Mouse (Mus musculus) heart, embryonic 12.5 days (tissue): ENCODE data around the gene Vapa. TPM values are rescaled to one million over a fixed set of nuclear protein-coding genes. Genes with fewer than 3 reads are reported as not detected.

Experiments
- ATAC-seq: fragments of 200-750 bp; cut with Nextera tagmentation; 2 replicates; pipeline ENCODE4 v1.8.0; 2017; ENCODE audit warnings: moderate TSS enrichment, moderate library complexity; ENCODE audit not compliant: insufficient number of reproducible peaks, low FRiP score
- H3K27ac ChIP-seq: fragments of 300-500 bp; sonication (generic); 2 replicates; pipeline ENCODE4 v1.5.1; 2016; ENCODE audit warnings: mild to moderate bottlenecking, moderate library complexity; ENCODE audit not compliant: poor library complexity, severe bottlenecking
- H3K27me3 ChIP-seq: fragments of 300-500 bp; sonication (generic); replicated peaks from 2 replicates; pipeline ENCODE4 v1.6.1; 2016; ENCODE audit warnings: mild to moderate bottlenecking, moderate library complexity
- H3K36me3 ChIP-seq: fragments of 300-500 bp; sonication (generic); 2 replicates; pipeline ENCODE4 v1.6.1; 2016; ENCODE audit warnings: mild to moderate bottlenecking, moderate library complexity
- H3K4me1 ChIP-seq: fragments of 300-500 bp; sonication (generic); replicated peaks from 2 replicates; pipeline ENCODE4 v1.6.1; 2016; ENCODE audit warnings: mild to moderate bottlenecking
- H3K4me2 ChIP-seq: fragments of 300-500 bp; sonication (generic); 2 replicates; pipeline ENCODE4 v1.6.1; 2016; ENCODE audit warnings: mild to moderate bottlenecking, moderate library complexity
- H3K4me3 ChIP-seq: fragments of 300-500 bp; sonication (generic); 2 replicates; pipeline ENCODE4 v1.5.1; 2016; ENCODE audit warnings: mild to moderate bottlenecking
- H3K9ac ChIP-seq: fragments of 300-500 bp; sonication (generic); 2 replicates; pipeline ENCODE4 v1.6.1; 2016; ENCODE audit warnings: mild to moderate bottlenecking, moderate library complexity
- H3K9me3 ChIP-seq: fragments of 300-500 bp; sonication (generic); replicated peaks from 2 replicates; pipeline ENCODE4 v1.6.1; 2016; ENCODE audit warnings: mild to moderate bottlenecking, moderate library complexity
- WGBS: fragments of 180-500 bp; shearing (Covaris S2); methylation state at CpG from one replicate; pipeline ENCODE4 v1.1.7; 2016; 5-methylcytosine and 5-hydroxymethylcytosine counted together
- polyA plus RNA-seq: library from polyadenylated mRNA; unstranded; fragments of >200 nt; fragmentation: Nextera tagmentation; extraction: Ambion mirVana; gene quantifications from 2 replicates; pipeline ENCODE4 v1.2.1, GENCODE M21; 2016

The Vapa gene
- polyA plus RNA-seq, 1 experiment from 2014 or later: 186 TPM

GRCm38 (mm10) chr17:65604892-65605291 lies 8.5 kb downstream of the Vapa start:
- Histone ChIP-seq H3K27ac (no peak overlapping the region), H3K9ac (no peak overlapping the region), H3K4me3 (no peak overlapping the region), H3K9me3 (no peaks in the 10 kb centered on the region), H3K27me3 (no peaks in the 10 kb centered on the region), H3K4me2 (no peak overlapping the region), H3K36me3 (no peaks in the 10 kb centered on the region), H3K4me1 (peaks cover 52% of the 10 kb centered on the region)
- ATAC-seq: no peak

GRCm38 (mm10) chr17:65604315-65604714 lies 9.0 kb downstream of the Vapa start:
- H3K36me3 ChIP-seq: no peaks in the 10 kb centered on the region
- peaks cover 46% of the 10 kb centered on the region for H3K4me1 ChIP-seq
- H3K27me3 ChIP-seq: no peaks in the 10 kb centered on the region
- no peaks in the 10 kb centered on the region for H3K9me3 ChIP-seq
- no peak overlapping the region for H3K4me3 ChIP-seq
- no peak overlapping the region for H3K4me2 ChIP-seq
- ATAC-seq: no peak
- H3K27ac ChIP-seq: 0 out of 2 replicates have a peak overlapping the region, but pooled peaks have one; percentile 1
- H3K9ac ChIP-seq: no peak overlapping the region

GRCm38 (mm10) chr17:65597857-65598486 lies 15.4 kb downstream of the Vapa start:
- H3K9ac ChIP-seq: no peak overlapping the region

GRCm38 (mm10) chr17:65594687-65595086 lies 18.7 kb downstream of the Vapa start:
- H3K4me2 ChIP-seq: no peak overlapping the region
- H3K36me3 ChIP-seq: peaks cover 12% of the 10 kb centered on the region
- H3K27ac ChIP-seq: no peak overlapping the region
- peaks cover 13% of the 10 kb centered on the region for H3K4me1 ChIP-seq
- no peak for ATAC-seq
- no peak overlapping the region for H3K9ac ChIP-seq
- H3K27me3 ChIP-seq: no peaks in the 10 kb centered on the region
- 91% methylated on average over 8 of the region's 8 CpGs for WGBS
- no peak overlapping the region for H3K4me3 ChIP-seq
- H3K9me3 ChIP-seq: no peaks in the 10 kb centered on the region

More at GRCm38 (mm10) chr17:65597857-65598486, 15.4 kb downstream of the Vapa start:
- ATAC-seq: no peak
- Histone ChIP-seq H3K27me3 (no peaks in the 10 kb centered on the region), H3K4me2 (peak overlapping the region; percentile 18; the same call in 1 of the 2 replicates), H3K9me3 (no peaks in the 10 kb centered on the region), H3K27ac (peak overlapping the region; percentile 12; the same call in 1 of the 2 replicates), H3K4me3 (no peak overlapping the region), H3K36me3 (peaks cover 1% of the 10 kb centered on the region), H3K4me1 (peaks cover 18% of the 10 kb centered on the region)
- whole genome bisulfite sequencing: 53% methylated on average over 3 of the region's 3 CpGs

- Histone ChIP-seq H3K27ac (peak overlapping the region; percentile 56; the same call in 1 of the 2 replicates), H3K4me3 (no peak overlapping the region), H3K36me3 (peaks cover 20% of the 10 kb centered on the region), H3K9me3 (no peaks in the 10 kb centered on the region), H3K4me2 (no peak overlapping the region), H3K27me3 (no peaks in the 10 kb centered on the region), H3K4me1 (peaks cover 6% of the 10 kb centered on the region), H3K9ac (no peak overlapping the region)
- no peak for ATAC-seq
- 52% methylated on average over 3 of the region's 3 CpGs for WGBS
Measured at GRCm38 (mm10) chr17:65586892-65587291, 26.5 kb downstream of the Vapa start.

- Histone ChIP-seq H3K9ac (no peak overlapping the region), H3K4me2 (no peak overlapping the region), H3K9me3 (no peaks in the 10 kb centered on the region), H3K27ac (no peak overlapping the region), H3K4me3 (no peak overlapping the region), H3K36me3 (peaks cover 38% of the 10 kb centered on the region), H3K27me3 (no peaks in the 10 kb centered on the region), H3K4me1 (peaks cover under 1% of the 10 kb centered on the region; the same call in 1 of the 2 replicates)
- 92% methylated on average over 5 of the region's 5 CpGs for WGBS
- no peak for ATAC-seq
Measured at GRCm38 (mm10) chr17:65581440-65581839, 31.9 kb downstream of the Vapa start.

- 96% methylated on average over 7 of the region's 7 CpGs for WGBS
- Histone ChIP-seq H3K9ac (no peak overlapping the region), H3K36me3 (peaks cover 35% of the 10 kb centered on the region), H3K4me1 (peaks cover 5% of the 10 kb centered on the region; the same call in 1 of the 2 replicates), H3K9me3 (no peaks in the 10 kb centered on the region), H3K4me3 (no peak overlapping the region), H3K27me3 (no peaks in the 10 kb centered on the region), H3K27ac (no peak overlapping the region), H3K4me2 (no peak overlapping the region)
- no peak for ATAC-seq
Measured at GRCm38 (mm10) chr17:65579766-65580165, 33.6 kb downstream of the Vapa start.

- Histone ChIP-seq H3K4me1 (peaks cover 27% of the 10 kb centered on the region), H3K27me3 (no peaks in the 10 kb centered on the region), H3K4me2 (no peak overlapping the region), H3K27ac (no peak overlapping the region), H3K9me3 (no peaks in the 10 kb centered on the region), H3K9ac (no peak overlapping the region), H3K36me3 (peaks cover 21% of the 10 kb centered on the region), H3K4me3 (no peak overlapping the region)
- ATAC-seq: 0 out of 2 replicates have a peak, but pooled peaks have one; percentile 28
- 77% methylated on average over 1 of the region's 1 CpGs for WGBS
Measured at GRCm38 (mm10) chr17:65575339-65575738, 38.0 kb downstream of the Vapa start.

GRCm38 (mm10) chr17:65574850-65575249 lies 38.5 kb downstream of the Vapa start:
- H3K9me3 ChIP-seq: no peaks in the 10 kb centered on the region
- no peak overlapping the region for H3K27ac ChIP-seq
- no peaks in the 10 kb centered on the region for H3K27me3 ChIP-seq
- WGBS: 80% methylated on average over 8 of the region's 8 CpGs
- no peak overlapping the region for H3K4me3 ChIP-seq
- H3K36me3 ChIP-seq: peaks cover 18% of the 10 kb centered on the region
- H3K9ac ChIP-seq: no peak overlapping the region
- peaks cover 27% of the 10 kb centered on the region for H3K4me1 ChIP-seq
- ATAC-seq: no peak
- H3K4me2 ChIP-seq: no peak overlapping the region

- H3K27me3 ChIP-seq: no peaks in the 10 kb centered on the region
- 0 out of 2 replicates have a peak, but pooled peaks cover 2% of the 10 kb centered on the region for H3K9me3 ChIP-seq
- peak overlapping the region; percentile 35 for H3K27ac ChIP-seq
- 61% methylated on average over 9 of the region's 9 CpGs for WGBS
- H3K9ac ChIP-seq: no peak overlapping the region
- H3K4me2 ChIP-seq: no peak overlapping the region
- peaks cover 27% of the 10 kb centered on the region for H3K4me1 ChIP-seq
- no peak for ATAC-seq
- peaks cover 3% of the 10 kb centered on the region; the same call in 1 of the 2 replicates for H3K36me3 ChIP-seq
- H3K4me3 ChIP-seq: no peak overlapping the region
Measured at GRCm38 (mm10) chr17:65571866-65572265, 41.5 kb downstream of the Vapa start.

- no peak overlapping the region for H3K4me2 ChIP-seq
- WGBS: 59% methylated on average over 8 of the region's 8 CpGs
- no peak overlapping the region for H3K9ac ChIP-seq
- H3K27ac ChIP-seq: peak overlapping the region; percentile 7; the same call in 1 of the 2 replicates
- no peaks in the 10 kb centered on the region for H3K36me3 ChIP-seq
- H3K4me3 ChIP-seq: no peak overlapping the region
- H3K27me3 ChIP-seq: no peaks in the 10 kb centered on the region
- no peak for ATAC-seq
- H3K9me3 ChIP-seq: 0 out of 2 replicates have a peak, but pooled peaks cover 2% of the 10 kb centered on the region
- peaks cover 27% of the 10 kb centered on the region for H3K4me1 ChIP-seq
Measured at GRCm38 (mm10) chr17:65571466-65571865, 41.9 kb downstream of the Vapa start.
